Mouse (Mus musculus) frontal cortex, adult (tissue): ENCODE data around the gene Nr1i2.

Experiments
- ATAC-seq: cut with Nextera tagmentation; 2 replicates; pipeline ENCODE4 v1.9.2; 2017; ENCODE audit warnings: mild to moderate bottlenecking, moderate library complexity, mixed read lengths; ENCODE audit not compliant: low TSS enrichment

The Nr1i2 gene

DNA sequence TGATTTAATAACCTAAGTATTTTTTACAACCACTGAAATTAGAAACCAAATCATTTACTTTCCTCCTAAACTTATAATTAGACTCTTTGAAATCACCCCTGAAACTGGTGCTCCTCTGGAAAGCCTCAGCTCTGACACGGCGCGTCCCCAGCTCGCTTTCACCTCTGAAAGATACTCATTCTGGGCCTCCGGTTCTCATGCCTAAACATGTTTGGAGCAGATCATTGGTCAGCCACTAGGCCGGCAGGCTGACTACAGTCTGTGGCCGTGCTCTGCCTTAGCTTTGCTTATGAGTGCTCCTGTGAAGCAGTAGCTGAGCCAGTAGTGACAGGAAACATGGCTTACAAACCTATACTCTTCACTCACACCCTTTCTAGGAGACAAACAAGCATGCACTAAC, 89.4 kb downstream of the Nr1i2 start:
- no peak for ATAC-seq
